Mouse (Mus musculus): Measurements from ENCODE around the gene Cfap299. TPM values are rescaled to one million over a fixed set of nuclear protein-coding genes. Genes with fewer than 3 reads are reported as not detected.

Gene Cfap299
- total and polyA plus RNA-seq, 3 experiments = not detected

- H3K9ac ChIP-seq (ENCODE audit: insufficient read depth, low read depth) = no peak overlapping the region
- H3K27ac ChIP-seq (ENCODE audit: insufficient read depth, low read depth) = no peak overlapping the region
- H3K9me3 ChIP-seq (replicated peaks; ENCODE audit: low read length) = no peaks in the 10 kb centered on the region
- TF ChIP-seq MAZ (IDR thresholded peaks at IDR 0.05; ENCODE audit: low read depth, low read length) = no peak
- no peak for TF ChIP-seq PAX5 (IDR thresholded peaks at IDR 0.05; ENCODE audit: low read length)
- no peak for TF ChIP-seq JUND (conservative IDR thresholded peaks at IDR 0.05; ENCODE audit: low read depth, low read length)
- no peak for TF ChIP-seq NELFE (IDR thresholded peaks at IDR 0.05; ENCODE audit: low read depth, low read length)
- TF ChIP-seq ZC3H11A (IDR thresholded peaks at IDR 0.05; ENCODE audit: low read depth, low read length) = no peak
- no peak for TF ChIP-seq CHD1 (IDR thresholded peaks at IDR 0.05; ENCODE audit: low read depth, low read length)
- no peak for TF ChIP-seq MAFK (IDR thresholded peaks at IDR 0.05; ENCODE audit: insufficient replicate concordance, low read length)
- TF ChIP-seq MAX (IDR thresholded peaks at IDR 0.05; ENCODE audit: low read length) = no peak
- TF ChIP-seq ZKSCAN1 (IDR thresholded peaks at IDR 0.05; ENCODE audit: borderline replicate concordance, low read depth, low read length) = no peak
- TF ChIP-seq IRF4 (IDR thresholded peaks at IDR 0.05; ENCODE audit: low read depth, low read length) = no peak
- TF ChIP-seq TBP (conservative IDR thresholded peaks at IDR 0.05; ENCODE audit: low read depth, low read length) = no peak
- no peak for TF ChIP-seq GABPA (IDR thresholded peaks at IDR 0.05; ENCODE audit: insufficient replicate concordance, low read depth, low read length)
- no peak for TF ChIP-seq MXI1 (IDR thresholded peaks at IDR 0.05; ENCODE audit: low read depth, low read length)
- TF ChIP-seq CHD2 (IDR thresholded peaks at IDR 0.05; ENCODE audit: low read length) = no peak
- no peak for TF ChIP-seq TCF12 (IDR thresholded peaks at IDR 0.05; ENCODE audit: low read depth, low read length)
- dilution Hi-C loops (cut with MboI; ENCODE audit: extremely low pct_ligation_motif_present, extremely low pct_unique_long_range_greater_than_20kb, low sequenced_read_pairs) = no loop called here
- H3K27me3 ChIP-seq (replicated peaks) = no peaks in the 10 kb centered on the region
- H3K36me3 ChIP-seq (replicated peaks in 1 of 2; ENCODE audit: control insufficient read depth in 1 of 2, insufficient read depth in 1 of 2, low read length in 1 of 2) = no peaks in the 10 kb centered on the region
- peaks cover 0 to 2% of the 10 kb centered on the region in 2 experiments; a peak in 1 of 4 replicates for H3K4me1 ChIP-seq (ENCODE audit: control insufficient read depth in 1 of 2, insufficient read depth in 2 of 2)
- no peak overlapping the region for H3K4me3 ChIP-seq (replicated peaks in 1 of 3; ENCODE audit: low read depth in 2 of 3, low read length in 2 of 3, poor library complexity in 1 of 3)
- in situ Hi-C loops (cut with MboI; ENCODE audit: low pct_ligation_motif_present, low pct_unique_long_range_greater_than_20kb, low sequenced_read_pairs) = no loop called here
- no peak overlapping the region for H3K4me2 ChIP-seq (ENCODE audit: insufficient read depth, low read depth, poor library complexity, severe bottlenecking)
- no peaks in the 10 kb centered on the region for H3K79me2 ChIP-seq (replicated peaks; ENCODE audit: control insufficient read depth, extremely low read depth, insufficient read depth, poor library complexity, severe bottlenecking)
- DNase-seq (ENCODE audit: extremely low read depth) = no peak
Observed at GRCm38 (mm10) chr5:98293049-98293715, 35.9 kb upstream of the Cfap299 start.

- in situ Hi-C loops (cut with MboI; ENCODE audit: low pct_ligation_motif_present, low pct_unique_long_range_greater_than_20kb, low sequenced_read_pairs) (no loop called here), dilution Hi-C loops (cut with MboI; ENCODE audit: extremely low pct_ligation_motif_present, extremely low pct_unique_long_range_greater_than_20kb, low sequenced_read_pairs) (no loop called here)
- H3K36me3 ChIP-seq (replicated peaks in 1 of 2; ENCODE audit: control insufficient read depth in 1 of 2, insufficient read depth in 1 of 2, low read length in 1 of 2) = no peaks in the 10 kb centered on the region
- H3K27me3 ChIP-seq (replicated peaks) = no peaks in the 10 kb centered on the region
- H3K4me3 ChIP-seq (replicated peaks in 1 of 3; ENCODE audit: low read depth in 2 of 3, low read length in 2 of 3, poor library complexity in 1 of 3) = no peak overlapping the region
- H3K4me1 ChIP-seq (ENCODE audit: control insufficient read depth in 1 of 2, insufficient read depth in 2 of 2) = peaks cover 0 to 2% of the 10 kb centered on the region in 2 experiments; a peak in 1 of 4 replicates
- no peak overlapping the region for H3K27ac ChIP-seq (ENCODE audit: insufficient read depth, low read depth)
- TF ChIP-seq MAX (IDR thresholded peaks at IDR 0.05; ENCODE audit: low read length) (no peak), SIN3A (IDR thresholded peaks at IDR 0.05; ENCODE audit: low read length) (no peak), MEF2A (IDR thresholded peaks at IDR 0.05; ENCODE audit: borderline replicate concordance, low read depth, low read length) (no peak), RCOR1 (conservative IDR thresholded peaks at IDR 0.05; ENCODE audit: low read depth, low read length) (no peak), CHD1 (IDR thresholded peaks at IDR 0.05; ENCODE audit: low read depth, low read length) (no peak), KAT2A (IDR thresholded peaks at IDR 0.05; ENCODE audit: insufficient replicate concordance, low read length) (no peak), IRF4 (IDR thresholded peaks at IDR 0.05; ENCODE audit: low read depth, low read length) (no peak)
- no peak overlapping the region for H3K4me2 ChIP-seq (ENCODE audit: insufficient read depth, low read depth, poor library complexity, severe bottlenecking)
- no peak overlapping the region for H3K9ac ChIP-seq (ENCODE audit: insufficient read depth, low read depth)
- DNase-seq (ENCODE audit: extremely low read depth) = no peak
- H3K9me3 ChIP-seq (replicated peaks; ENCODE audit: low read length) = no peaks in the 10 kb centered on the region
- H3K79me2 ChIP-seq (replicated peaks; ENCODE audit: control insufficient read depth, extremely low read depth, insufficient read depth, poor library complexity, severe bottlenecking) = no peaks in the 10 kb centered on the region
Observed at GRCm38 (mm10) chr5:98300079-98300478, 29.0 kb upstream of the Cfap299 start.
